Mouse (Mus musculus) neural tube, embryonic 10.5 days (tissue): ENCODE measurements around the gene Olfr24.
"Not testable (repeated sequence)": the region's sequence is repeated elsewhere in the genome, so short reads cannot be mapped to it uniquely, and the experiment has no call there.

Experiments used
- DNase-seq: peaks from one replicate; pipeline ENCODE4 v3.0.0-alpha.2; 2017; ENCODE audit warnings: low spot score; ENCODE audit errors: extremely low spot score

The Olfr24 gene

GRCm38 (mm10) chr9:18763896-18764295, at the start of gene Olfr24:
Olfr24 (minus strand) TSS chr9:18763996.
- no peak for DNase-seq

GRCm38 (mm10) chr9:18785316-18785715, 21.5 kb upstream of the Olfr24 start:
- DNase-seq, result no peak

GRCm38 (mm10) chr9:18779476-18779875, 15.7 kb upstream of the Olfr24 start:
- DNase-seq, result no peak

GRCm38 (mm10) chr9:18778981-18779380, 15.2 kb upstream of the Olfr24 start:
- no peak for DNase-seq

- DNase-seq, result no peak
These were observed 8.2 kb downstream of the Olfr24 start for GRCm38 (mm10) chr9:18755595-18755994.

GRCm38 (mm10) chr9:18744639-18745038, 19.2 kb downstream of the Olfr24 start:
- DNase-seq, result peak; percentile 12

GRCm38 (mm10) chr9:18734177-18734576, 29.6 kb downstream of the Olfr24 start:
- not testable (repeated sequence) for DNase-seq

- no peak for DNase-seq
These were observed 41.1 kb downstream of the Olfr24 start for GRCm38 (mm10) chr9:18722712-18723099.

- DNase-seq, result peak; percentile 17
These were observed 41.7 kb downstream of the Olfr24 start for GRCm38 (mm10) chr9:18721931-18722711.

- DNase-seq, result peak; percentile 14
These were observed 42.8 kb downstream of the Olfr24 start for GRCm38 (mm10) chr9:18721011-18721410.

GRCm38 (mm10) chr9:18705628-18706027, 58.2 kb downstream of the Olfr24 start:
- DNase-seq, result no peak
